Mouse (Mus musculus) brain, embryonic 18.5 days (tissue): ENCODE measurements at regions not wholly inside any gene's neighbourhood (a gene's known extent, or its start where the extent isn't known, plus 50 kb on each side); places are given as distances from the start of the nearest gene placed in this dataset.

ENCODE experiments used
- DNase-seq: peaks from one replicate; pipeline ENCODE4 v3.0.0-alpha.2; 2012; ENCODE audit warnings: low read depth, low spot score

DNA sequence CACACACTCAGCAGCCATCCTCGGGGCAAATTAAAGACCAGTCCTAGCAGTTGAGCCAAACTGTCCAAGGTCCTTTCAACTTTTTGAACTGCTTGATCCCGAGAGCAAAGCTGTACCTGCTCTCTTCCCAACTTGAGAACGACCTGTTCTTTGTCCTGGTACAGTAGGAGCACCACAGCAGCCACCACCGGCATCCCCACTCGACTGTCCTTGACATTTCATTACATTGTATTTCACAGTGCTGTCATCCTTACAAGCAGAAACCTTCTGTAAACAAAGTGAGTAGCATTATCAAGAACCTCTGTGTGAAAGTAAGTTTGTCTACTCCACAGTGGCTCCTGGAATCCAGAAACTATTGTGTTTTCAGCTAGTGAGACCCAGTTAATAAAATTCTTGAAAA lies 240.2 kb upstream of the Zfp462 start:
- no peak for DNase-seq

- DNase-seq: no peak
Measured at GRCm38 (mm10) chr4:54709751-54710150, 235.1 kb upstream of the Zfp462 start.

DNA sequence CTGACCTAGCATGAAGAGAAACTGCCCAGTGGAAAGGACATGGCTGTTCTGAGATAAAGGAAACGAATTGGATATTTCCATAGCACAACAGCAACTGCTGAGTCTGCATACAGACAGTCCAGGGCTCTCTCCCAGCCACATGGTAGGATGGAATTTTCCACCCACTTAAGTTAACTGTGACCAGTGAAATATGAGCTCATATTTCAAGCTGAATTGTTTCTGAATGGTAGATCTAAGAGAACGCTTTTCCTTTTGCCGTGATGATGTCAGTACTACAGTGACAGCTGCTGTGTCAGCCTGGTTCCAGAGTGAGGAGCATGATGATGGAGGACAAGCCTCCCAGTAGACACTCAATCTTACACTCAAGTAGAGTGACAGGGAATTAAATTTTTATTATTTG lies 231.9 kb upstream of the Zfp462 start:
- no peak for DNase-seq

DNA sequence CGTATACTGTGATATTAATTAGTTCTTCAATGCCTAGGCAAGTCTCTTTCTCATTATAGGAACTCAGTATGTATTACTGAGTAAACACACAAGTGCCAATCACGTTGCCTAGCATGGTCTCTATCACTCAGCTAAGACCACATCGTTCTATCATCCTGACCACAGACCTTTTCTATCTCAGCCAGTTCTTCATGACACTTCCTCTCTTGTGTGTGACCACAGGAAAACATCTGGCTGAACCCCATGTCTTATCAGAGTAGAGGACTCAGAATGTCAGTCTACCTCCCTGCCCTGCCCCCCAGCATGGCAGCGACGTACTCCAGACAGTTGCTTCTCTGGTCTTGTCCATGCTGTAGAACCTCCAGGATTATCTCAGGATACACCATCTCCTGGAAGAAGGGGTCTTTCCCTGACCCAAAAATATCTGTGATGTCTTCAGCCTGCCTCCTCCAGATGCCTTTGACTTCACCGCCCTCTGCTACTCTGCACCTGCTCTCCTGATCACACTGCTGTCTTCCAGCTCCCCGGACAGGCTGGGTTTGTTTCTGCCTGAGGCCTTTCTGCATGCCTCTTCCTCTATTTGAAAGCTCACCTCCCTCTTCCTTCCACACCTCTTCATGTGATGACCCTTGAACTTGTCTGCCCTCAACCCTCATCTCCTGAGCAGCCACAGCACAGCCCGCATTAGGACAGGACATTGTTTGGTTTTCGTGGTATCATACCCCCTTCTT lies 230.1 kb upstream of the Zfp462 start:
- no peak for DNase-seq

DNA sequence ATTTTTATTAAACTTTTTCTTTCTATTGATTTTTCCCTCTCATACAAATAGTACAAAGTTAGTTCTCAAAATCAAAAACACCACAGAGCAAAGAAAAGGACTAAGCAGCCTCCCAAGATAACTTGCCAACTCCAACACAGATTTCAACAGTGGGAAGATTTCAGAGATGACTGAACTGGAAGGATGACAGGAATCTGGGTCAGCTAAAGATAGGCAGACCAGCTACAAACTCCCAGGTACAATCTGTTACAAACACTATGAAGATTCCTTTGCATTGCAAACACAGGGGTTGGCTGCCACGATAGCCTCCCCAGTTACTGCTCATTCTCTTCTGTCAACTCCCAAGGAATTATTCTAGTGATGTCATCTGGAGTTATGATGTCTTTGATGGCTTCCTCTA lies 226.8 kb upstream of the Zfp462 start:
- no peak for DNase-seq

DNA sequence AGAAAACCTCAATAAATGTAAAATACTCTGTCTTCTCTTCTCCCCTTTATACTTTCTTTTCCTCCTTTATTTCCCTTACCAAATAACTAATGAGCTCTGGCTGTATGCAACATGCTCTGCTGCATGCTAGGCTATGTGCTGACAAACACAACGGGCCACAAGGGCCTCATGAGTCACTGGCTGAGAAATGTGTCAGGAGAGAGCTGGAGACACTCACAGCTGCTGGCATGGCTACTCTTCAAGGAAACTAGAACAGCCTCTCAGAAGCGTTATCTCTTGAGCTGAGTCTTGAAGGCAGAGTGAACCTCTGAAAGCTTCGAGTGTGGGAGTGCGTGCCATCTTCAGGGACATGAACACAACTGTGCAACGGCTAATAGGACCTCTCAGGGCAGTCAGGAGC lies 205.8 kb upstream of the Zfp462 start:
- DNase-seq: no peak

DNA sequence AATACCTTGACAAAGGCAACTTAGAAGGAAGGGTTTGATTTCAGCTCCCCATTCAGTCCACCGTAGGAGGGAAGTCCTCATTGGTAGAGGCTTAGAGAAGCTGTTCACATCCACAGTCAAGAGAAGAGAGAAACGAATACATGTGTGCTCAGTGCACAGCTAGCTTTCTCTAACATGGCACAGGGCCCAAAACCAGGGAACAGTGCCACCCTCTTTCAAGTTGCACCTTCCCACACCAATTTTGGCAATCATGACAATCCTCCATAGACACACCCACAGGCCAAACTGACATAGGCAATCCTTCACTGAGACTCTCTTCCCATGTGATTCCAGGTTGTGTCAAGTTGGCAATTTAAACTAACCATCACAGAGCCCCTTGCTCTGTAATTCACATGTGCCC lies 193.4 kb upstream of the Zfp462 start:
- no peak for DNase-seq

- no peak for DNase-seq
Measured at GRCm38 (mm10) chr4:54756441-54756840, 188.4 kb upstream of the Zfp462 start.

GRCm38 (mm10) chr4:54757715-54758500 lies 186.9 kb upstream of the Zfp462 start:
- DNase-seq: no peak

DNA sequence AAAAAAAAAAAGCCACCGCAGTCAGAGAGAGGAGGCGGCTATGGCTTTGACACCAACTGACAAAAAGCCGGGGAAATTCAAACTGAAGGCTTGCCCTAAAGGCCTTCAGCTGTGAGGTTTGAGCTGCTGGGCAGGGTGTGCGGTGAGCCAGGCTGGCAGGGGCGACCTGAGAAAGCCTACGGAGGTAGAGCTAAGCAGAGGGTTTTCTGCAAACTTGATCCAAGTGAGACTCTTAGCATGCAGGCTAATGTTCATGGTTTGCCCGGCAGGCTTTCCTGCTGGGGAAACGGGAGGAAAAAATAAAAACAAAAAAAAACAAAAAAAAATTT lies 186.4 kb upstream of the Zfp462 start:
- DNase-seq: no peak

DNA sequence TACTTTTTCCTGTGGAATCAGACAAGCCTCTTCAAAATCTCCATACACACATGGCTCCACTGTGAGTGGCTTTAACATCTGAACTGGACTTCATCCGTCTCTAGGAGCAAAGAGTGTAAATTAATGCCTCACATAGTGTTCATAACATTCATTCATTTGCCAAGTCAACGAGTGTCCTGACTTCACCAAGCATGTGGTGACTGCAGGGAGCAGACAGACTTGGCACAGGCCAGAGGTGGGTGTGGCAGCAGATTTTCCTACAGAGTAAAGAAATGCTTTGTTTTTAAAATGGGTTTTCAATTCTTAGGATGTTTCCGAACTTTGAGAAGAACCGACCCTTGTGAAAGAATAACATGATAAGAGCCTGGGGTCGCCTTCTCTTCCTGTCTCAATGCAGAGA lies 183.6 kb upstream of the Zfp462 start:
- no peak for DNase-seq

- DNase-seq: peak; percentile 59
Measured at GRCm38 (mm10) chr4:54765045-54765444, 179.8 kb upstream of the Zfp462 start.

DNA sequence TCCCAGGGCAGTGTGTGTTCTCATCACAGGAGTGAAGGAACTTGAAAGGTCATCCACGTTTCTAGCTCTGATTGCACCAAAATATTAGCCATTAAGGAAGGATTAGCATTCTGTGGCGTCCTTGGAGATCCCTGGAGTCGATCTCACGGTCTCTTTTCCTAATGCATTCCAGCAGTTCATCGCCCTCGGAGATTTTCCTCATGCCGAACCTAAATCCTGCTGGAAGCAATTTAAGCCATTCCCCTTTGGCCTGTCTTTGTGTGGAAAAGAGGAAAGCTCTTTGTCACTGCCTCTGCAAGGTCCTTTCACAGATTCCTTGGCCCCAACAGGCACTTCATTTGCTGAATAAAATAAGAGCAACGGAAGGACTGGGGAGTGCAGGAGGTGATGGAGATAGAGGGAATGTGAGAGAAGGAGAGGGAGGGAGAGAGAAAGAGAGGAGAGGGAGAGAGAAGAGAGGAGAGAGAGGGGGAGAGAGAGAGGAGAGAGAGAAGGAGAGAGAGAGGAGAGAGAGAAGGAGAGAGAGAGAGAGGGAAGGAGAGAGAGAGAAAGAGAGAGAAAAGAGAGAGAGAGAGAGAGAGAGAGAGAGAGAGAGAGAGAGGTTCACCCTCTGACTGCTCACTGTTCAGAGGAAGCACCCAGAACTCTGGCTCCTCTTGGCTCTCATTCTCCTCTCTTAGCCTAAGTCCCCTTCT lies 177.2 kb upstream of the Zfp462 start:
- no peak for DNase-seq

DNA sequence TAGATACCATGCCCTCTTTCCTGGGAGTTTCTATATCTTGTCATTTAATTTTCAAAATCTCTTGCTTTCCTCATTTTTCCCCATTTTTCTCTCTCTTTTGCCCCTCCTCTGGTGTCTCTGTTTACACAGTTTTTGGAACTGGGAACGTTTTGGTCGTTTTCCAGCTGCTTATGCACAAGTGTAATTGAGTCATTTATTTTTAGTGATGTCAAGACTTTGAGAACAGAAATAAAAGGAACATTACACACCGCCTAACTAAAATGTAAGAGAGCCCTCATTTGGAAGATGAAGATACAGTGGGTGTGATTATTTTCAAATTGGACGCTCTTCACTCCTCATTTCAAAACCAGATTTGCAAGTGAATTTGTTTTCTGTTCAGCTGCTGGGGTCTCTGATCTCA lies 176.0 kb upstream of the Zfp462 start:
- no peak for DNase-seq

- DNase-seq: no peak
Measured at GRCm38 (mm10) chr4:54774066-54774465, 170.8 kb upstream of the Zfp462 start.

DNA sequence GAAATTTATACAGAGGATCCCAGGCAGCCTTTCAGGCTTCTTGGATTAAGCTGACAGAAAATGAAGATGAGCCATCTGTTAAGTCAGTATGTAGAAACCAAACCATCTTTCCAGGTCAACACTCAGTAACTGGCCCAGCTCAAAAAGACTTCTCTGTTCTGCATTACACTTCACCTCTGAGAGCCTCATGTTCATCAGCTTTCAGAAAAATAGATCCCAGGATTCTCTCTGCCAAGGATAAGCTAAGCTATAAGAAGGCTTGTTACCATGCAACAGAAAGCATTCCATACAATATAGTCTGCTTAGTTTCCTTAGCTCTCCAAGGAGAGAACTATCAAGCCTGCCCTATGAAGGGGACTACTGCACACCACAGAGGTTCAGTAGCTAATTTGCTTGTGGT lies 170.1 kb upstream of the Zfp462 start:
- no peak for DNase-seq

DNA sequence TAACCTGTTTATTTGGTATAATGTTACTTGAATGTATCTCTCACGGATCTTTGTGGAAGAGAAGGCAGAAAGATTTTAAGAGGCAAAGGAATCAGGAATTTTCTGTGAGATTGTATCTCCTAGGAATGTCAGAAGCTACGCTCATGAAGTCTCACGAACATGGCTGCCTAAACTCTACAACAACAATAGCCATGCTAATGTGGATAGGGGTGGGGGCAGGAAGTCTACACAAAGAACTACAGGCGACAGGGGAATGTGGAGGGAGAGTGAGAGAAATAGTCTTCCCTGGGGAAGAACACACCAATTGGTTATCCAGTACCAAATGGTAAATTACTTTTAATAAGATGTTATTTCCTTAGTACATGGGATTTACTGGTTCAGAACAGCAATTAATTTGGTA lies 164.3 kb upstream of the Zfp462 start:
- no peak for DNase-seq

GRCm38 (mm10) chr4:54791217-54791742 lies 153.6 kb upstream of the Zfp462 start:
- DNase-seq: no peak

- DNase-seq: no peak
Measured at GRCm38 (mm10) chr4:54793857-54794256, 151.0 kb upstream of the Zfp462 start.

GRCm38 (mm10) chr4:54795246-54795645 lies 149.6 kb upstream of the Zfp462 start:
- no peak for DNase-seq

GRCm38 (mm10) chr4:54798523-54798922 lies 146.3 kb upstream of the Zfp462 start:
- no peak for DNase-seq

DNA sequence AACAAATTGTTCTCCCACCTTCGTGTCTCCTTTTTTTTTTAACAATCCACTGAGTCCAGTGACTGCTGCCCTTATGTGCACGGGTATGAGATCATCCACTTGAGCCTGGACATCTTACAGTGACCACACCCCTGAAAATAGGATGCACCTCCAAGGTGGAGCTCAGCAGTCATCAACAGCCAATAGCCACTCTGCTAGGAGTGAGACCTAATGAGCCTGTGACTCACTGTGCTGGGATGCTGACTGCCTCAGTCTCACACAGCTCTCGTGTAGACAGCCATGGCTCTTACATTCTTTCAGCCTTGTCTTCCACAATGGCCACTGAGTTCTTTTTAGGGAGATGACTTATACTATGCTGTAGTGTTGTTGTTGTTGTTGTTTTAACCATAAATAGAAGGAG lies 133.7 kb upstream of the Zfp462 start:
- no peak for DNase-seq
